Mouse (Mus musculus) embryonic fibroblast, embryonic 13.5 days (primary cell): ENCODE results near the gene Olfr715.
"Not testable (repeated sequence)": the region's sequence is repeated elsewhere in the genome, so short reads cannot be mapped to it uniquely, and the experiment has no call there.

ENCODE experiments used
- CTCF ChIP-seq: IDR thresholded peaks from 2 replicates; pipeline ENCODE4 v1.5.1; 2011; ENCODE audit warnings: mild to moderate bottlenecking, control low read depth, low read length, moderate library complexity, borderline replicate concordance; ENCODE audit not compliant: insufficient read depth
- POLR2A ChIP-seq: IDR thresholded peaks from 2 replicates; pipeline ENCODE4 v1.6.1; 2011; ENCODE audit warnings: low read depth, mild to moderate bottlenecking, control low read depth, low read length, moderate library complexity

- not testable (repeated sequence) for TF ChIP-seq CTCF, POLR2A
These were observed at the start of gene Olfr715 for GRCm38 (mm10) chr7:107130983-107131382.
